Mouse (Mus musculus): ENCODE measurements around the gene Crebl2. TPM values are rescaled to one million over a fixed set of nuclear protein-coding genes. Genes with fewer than 3 reads are reported as not detected.

Crebl2 gene
- polyA plus RNA-seq (2014; fragmentation: Nextera tagmentation; extraction: Ambion mirVana): 1.9 and 2.0 TPM in 2 replicates

DNA sequence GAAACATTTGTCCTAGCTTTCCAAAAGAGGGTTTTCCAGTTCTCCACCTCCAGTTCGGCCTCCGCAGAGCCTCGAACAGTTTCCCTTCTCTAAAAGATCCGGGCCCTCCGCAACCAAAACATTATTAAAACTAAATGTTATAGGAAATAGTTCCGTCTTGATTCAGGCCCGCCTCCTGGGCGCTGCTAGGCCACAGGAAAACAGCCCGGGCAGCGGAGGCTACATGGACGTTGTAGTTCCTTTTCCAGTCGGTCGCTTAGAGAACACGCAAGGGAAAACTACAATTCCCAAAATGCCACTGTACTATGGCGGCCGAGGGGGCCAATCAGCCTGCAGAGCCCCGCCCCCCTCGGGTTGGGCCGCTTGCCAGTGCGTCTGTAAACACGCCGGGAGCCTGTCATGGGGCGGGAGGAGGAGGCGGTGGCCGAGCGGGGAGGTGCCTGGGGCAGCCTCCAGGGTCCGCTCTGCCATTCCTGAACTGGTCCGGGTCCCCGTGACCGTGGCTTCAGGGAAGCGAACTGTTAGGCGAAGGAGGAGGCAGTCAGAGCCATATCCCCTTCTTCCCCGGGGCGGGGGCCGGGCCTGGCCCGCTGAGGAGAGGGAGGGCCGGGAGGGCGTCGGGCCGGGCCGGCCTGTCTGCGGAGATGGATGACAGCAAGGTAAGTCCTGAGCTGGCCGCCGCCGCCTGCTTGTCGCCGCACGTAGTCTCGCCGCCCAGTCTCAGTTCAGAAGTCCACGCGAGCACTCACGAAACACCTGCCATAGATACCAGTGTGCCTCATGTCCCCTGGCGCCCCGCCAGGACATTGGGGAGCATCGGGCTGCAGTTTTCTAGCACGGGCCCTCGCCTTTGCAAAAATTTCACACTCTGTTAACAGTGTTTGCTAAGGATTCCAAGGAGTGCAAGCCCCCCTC, at the start of gene Crebl2:
Crebl2 (plus strand) TSS at position 369 of the 915 bp plus-strand sequence.
- H3K27ac ChIP-seq (replicated peaks; ENCODE audit: low read depth, low read length): peak within 1 kb of the TSS; percentile 95

DNA sequence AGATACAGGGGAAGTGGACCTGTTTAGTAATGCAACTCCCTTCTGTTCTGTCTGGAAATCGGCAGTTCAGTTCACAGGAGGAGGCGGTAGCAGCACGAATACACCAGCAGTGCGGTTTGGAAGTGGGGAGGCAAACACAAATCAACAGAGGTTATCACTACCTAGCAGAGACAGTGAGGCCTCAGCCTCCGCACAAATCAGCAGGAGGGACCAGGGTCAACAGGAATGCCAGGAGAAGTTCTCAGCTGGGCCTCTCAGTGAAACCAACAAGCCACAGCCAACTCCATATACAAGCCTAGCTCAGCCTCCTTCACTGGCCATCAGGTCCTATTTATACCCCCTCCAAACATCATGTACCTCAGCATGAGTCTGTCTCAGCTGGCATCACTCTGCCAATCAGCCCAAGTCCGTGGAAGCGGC, 48.5 kb upstream of the Crebl2 start:
- 83% methylated on average over 7 of the region's 7 CpGs for WGBS
- 0 out of 2 replicates have a peak, but pooled peaks cover 7% of the 10 kb centered on the region for H3K36me3 ChIP-seq (ENCODE audit: control insufficient read depth, insufficient read depth, low read length)
- no peaks in the 10 kb centered on the region for H3K4me1 ChIP-seq (ENCODE audit: control insufficient read depth, insufficient read depth, low read length)
- no peak for DNase-seq (ENCODE audit: low spot score)
- H3K27ac ChIP-seq (replicated peaks; ENCODE audit: low read depth, low read length): no peak overlapping the region
- no peak overlapping the region for H3K9ac ChIP-seq (ENCODE audit: low read depth, low read length)
- no peak for ATAC-seq (ENCODE audit: low read depth)
- H3K9me3 ChIP-seq (ENCODE audit: control insufficient read depth, low read length): no peaks in the 10 kb centered on the region
- no peaks in the 10 kb centered on the region for H3K27me3 ChIP-seq (replicated peaks; ENCODE audit: control insufficient read depth, insufficient read depth, low read length)
- no peak overlapping the region for H3K4me2 ChIP-seq (ENCODE audit: low read depth, low read length)
- H3K4me3 ChIP-seq (ENCODE audit: low read depth, low read length): no peak overlapping the region

More for the DNA sequence above, at the start of gene Crebl2:
- DNase-seq (ENCODE audit: low spot score) (peak; percentile 100), ATAC-seq (ENCODE audit: low read depth) (peak; percentile 99)
- under 1% methylated on average over 40 of the region's 58 CpGs for WGBS
- no peaks in the 10 kb centered on the region for H3K9me3 ChIP-seq (ENCODE audit: control insufficient read depth, low read length)
- no peaks in the 10 kb centered on the region for H3K27me3 ChIP-seq (replicated peaks; ENCODE audit: control insufficient read depth, insufficient read depth, low read length)
- peak within 1 kb of the TSS; percentile 84 for H3K4me2 ChIP-seq (ENCODE audit: low read depth, low read length)
- H3K9ac ChIP-seq (ENCODE audit: low read depth, low read length): peak within 1 kb of the TSS; percentile 87
- peaks cover 9% of the 10 kb centered on the region; the same call in 1 of the 2 replicates for H3K4me1 ChIP-seq (ENCODE audit: control insufficient read depth, insufficient read depth, low read length)
- H3K4me3 ChIP-seq (ENCODE audit: low read depth, low read length): peak within 1 kb of the TSS; percentile 79
- H3K36me3 ChIP-seq (ENCODE audit: control insufficient read depth, insufficient read depth, low read length): no peaks in the 10 kb centered on the region

DNA sequence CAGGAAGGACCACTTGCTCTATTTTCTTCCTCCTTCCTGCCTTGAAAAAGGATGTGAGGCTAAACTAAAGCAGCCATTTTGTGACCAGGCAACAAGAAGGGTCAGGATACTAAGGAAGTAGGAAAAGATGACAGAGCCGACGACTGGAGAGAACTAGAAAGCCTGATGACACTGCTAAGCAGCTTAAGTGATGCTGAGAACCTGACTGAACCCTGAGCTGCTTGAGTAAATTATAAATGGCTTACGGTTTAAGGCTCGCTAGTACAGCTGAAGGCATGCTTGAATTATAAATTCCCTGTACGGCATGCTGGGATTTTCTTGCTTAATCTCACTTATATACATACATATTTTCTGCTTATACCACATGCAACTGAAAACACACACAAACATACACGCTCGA, 47.1 kb upstream of the Crebl2 start:
- Histone ChIP-seq H3K36me3 (ENCODE audit: control insufficient read depth, insufficient read depth, low read length) (0 out of 2 replicates have a peak, but pooled peaks cover 7% of the 10 kb centered on the region), H3K9ac (ENCODE audit: low read depth, low read length) (no peak overlapping the region), H3K4me3 (ENCODE audit: low read depth, low read length) (no peak overlapping the region), H3K27me3 (replicated peaks; ENCODE audit: control insufficient read depth, insufficient read depth, low read length) (no peaks in the 10 kb centered on the region), H3K9me3 (ENCODE audit: control insufficient read depth, low read length) (no peaks in the 10 kb centered on the region), H3K27ac (replicated peaks; ENCODE audit: low read depth, low read length) (no peak overlapping the region), H3K4me1 (ENCODE audit: control insufficient read depth, insufficient read depth, low read length) (no peaks in the 10 kb centered on the region), H3K4me2 (ENCODE audit: low read depth, low read length) (no peak overlapping the region)
- DNase-seq (ENCODE audit: low spot score) (no peak), ATAC-seq (ENCODE audit: low read depth) (no peak)
- 91% methylated on average over 7 of the region's 7 CpGs for WGBS

DNA sequence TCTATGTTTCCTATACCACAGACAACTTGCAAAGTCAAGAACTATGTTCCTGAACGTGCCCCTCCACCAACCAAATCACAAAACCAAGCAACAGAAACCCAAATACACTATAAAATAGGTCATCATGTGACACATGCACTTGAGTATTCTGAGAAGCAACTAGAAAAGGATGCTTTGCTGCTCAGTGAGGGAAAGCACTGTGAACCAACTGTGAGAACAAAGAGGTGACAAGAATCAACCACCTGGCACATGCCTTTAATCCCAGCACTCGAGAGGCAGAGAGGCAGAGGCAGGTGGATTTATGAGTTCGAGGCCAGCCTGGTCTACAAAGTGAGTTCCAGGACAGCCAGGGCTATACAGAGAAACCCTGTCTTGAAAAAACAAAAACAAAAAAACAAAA, 43.5 kb upstream of the Crebl2 start:
- H3K27me3 ChIP-seq (replicated peaks; ENCODE audit: control insufficient read depth, insufficient read depth, low read length): no peaks in the 10 kb centered on the region
- H3K9me3 ChIP-seq (ENCODE audit: control insufficient read depth, low read length): no peaks in the 10 kb centered on the region
- no peak overlapping the region for H3K4me2 ChIP-seq (ENCODE audit: low read depth, low read length)
- no peak overlapping the region for H3K27ac ChIP-seq (replicated peaks; ENCODE audit: low read depth, low read length)
- ATAC-seq (ENCODE audit: low read depth) (no peak), DNase-seq (ENCODE audit: low spot score) (no peak)
- H3K4me1 ChIP-seq (ENCODE audit: control insufficient read depth, insufficient read depth, low read length): peaks cover 5% of the 10 kb centered on the region
- H3K9ac ChIP-seq (ENCODE audit: low read depth, low read length): no peak overlapping the region
- H3K36me3 ChIP-seq (ENCODE audit: control insufficient read depth, insufficient read depth, low read length): 0 out of 2 replicates have a peak, but pooled peaks cover 5% of the 10 kb centered on the region
- WGBS: 74% methylated on average over 3 of the region's 3 CpGs
- no peak overlapping the region for H3K4me3 ChIP-seq (ENCODE audit: low read depth, low read length)

DNA sequence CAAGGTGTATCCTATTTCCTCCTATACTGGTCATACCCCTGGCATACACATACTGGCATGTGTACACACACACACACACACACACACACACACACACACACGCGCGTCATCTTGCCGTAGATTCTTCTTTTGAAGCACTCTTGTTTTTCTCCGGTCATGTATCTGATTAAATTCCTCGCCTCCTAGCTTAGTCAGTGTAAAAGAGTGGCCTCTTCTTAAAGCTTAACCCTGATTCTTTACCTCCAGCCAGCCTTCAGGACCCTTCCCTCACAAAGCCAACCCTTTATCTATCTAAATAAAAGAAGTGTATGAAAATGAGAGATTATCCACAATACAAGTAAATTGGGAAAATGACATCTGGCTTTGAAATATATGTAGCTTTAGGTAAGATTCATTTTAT, 40.9 kb upstream of the Crebl2 start:
- no peak for ATAC-seq (ENCODE audit: low read depth)
- H3K4me2 ChIP-seq (ENCODE audit: low read depth, low read length): no peak overlapping the region; the same call in 1 of the 2 replicates
- peaks cover 5% of the 10 kb centered on the region for H3K4me1 ChIP-seq (ENCODE audit: control insufficient read depth, insufficient read depth, low read length)
- no peaks in the 10 kb centered on the region for H3K36me3 ChIP-seq (ENCODE audit: control insufficient read depth, insufficient read depth, low read length)
- no peak overlapping the region for H3K4me3 ChIP-seq (ENCODE audit: low read depth, low read length)
- no peak for DNase-seq (ENCODE audit: low spot score)
- 69% methylated on average over 6 of the region's 6 CpGs for WGBS
- H3K27ac ChIP-seq (replicated peaks; ENCODE audit: low read depth, low read length): no peak overlapping the region
- no peaks in the 10 kb centered on the region for H3K9me3 ChIP-seq (ENCODE audit: control insufficient read depth, low read length)
- no peaks in the 10 kb centered on the region for H3K27me3 ChIP-seq (replicated peaks; ENCODE audit: control insufficient read depth, insufficient read depth, low read length)
- no peak overlapping the region for H3K9ac ChIP-seq (ENCODE audit: low read depth, low read length)

DNA sequence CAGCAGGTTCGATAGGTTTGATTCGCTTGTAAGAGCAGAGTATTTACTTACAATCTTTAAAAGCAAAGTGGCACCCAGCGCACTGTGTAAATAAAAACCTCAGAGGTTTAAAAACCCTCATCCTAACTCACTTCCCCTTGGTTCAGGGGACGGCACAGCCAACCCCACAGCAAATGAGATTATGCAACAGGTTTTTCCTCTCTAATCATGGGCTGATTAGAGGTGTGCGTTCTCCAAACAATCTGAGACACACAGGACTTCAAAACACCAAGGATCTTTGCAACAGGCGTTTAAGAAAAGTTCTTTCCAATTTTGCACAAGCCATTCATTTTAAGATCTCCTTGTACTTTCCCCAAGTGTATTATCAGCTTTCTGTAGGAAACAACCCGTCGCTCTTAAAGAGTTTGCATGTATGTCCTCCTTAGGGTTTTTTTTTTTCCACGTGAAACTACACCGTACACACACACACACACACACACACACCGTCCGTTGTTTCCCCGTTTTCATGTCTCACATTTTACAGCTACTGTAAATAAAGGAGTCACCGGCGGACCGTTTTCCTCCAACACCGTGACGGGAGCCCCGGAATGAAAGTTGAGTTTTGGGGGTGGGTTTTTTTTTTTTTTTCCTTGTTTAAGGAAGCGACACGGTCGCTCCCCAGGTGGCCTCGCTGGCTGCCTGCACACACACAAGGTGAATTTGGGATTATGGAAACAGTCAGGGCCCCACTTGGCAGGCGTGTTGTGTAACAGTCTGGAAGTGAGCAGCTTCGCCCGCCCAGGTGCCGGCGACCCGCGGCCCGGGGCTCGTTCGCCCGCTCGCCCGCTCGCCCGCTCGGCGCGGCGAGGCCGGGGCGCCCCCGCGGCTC, 38.5 kb upstream of the Crebl2 start:
- peaks cover 5% of the 10 kb centered on the region for H3K4me1 ChIP-seq (ENCODE audit: control insufficient read depth, insufficient read depth, low read length)
- no peaks in the 10 kb centered on the region for H3K36me3 ChIP-seq (ENCODE audit: control insufficient read depth, insufficient read depth, low read length)
- DNase-seq (ENCODE audit: low spot score): peak; percentile 59
- H3K4me2 ChIP-seq (ENCODE audit: low read depth, low read length): peak overlapping the region; percentile 52
- H3K9ac ChIP-seq (ENCODE audit: low read depth, low read length): peak overlapping the region; percentile 97
- no peak for ATAC-seq (ENCODE audit: low read depth)
- peak overlapping the region; percentile 76 for H3K4me3 ChIP-seq (ENCODE audit: low read depth, low read length)
- peak overlapping the region; percentile 99 for H3K27ac ChIP-seq (replicated peaks; ENCODE audit: low read depth, low read length)
- no peaks in the 10 kb centered on the region for H3K27me3 ChIP-seq (replicated peaks; ENCODE audit: control insufficient read depth, insufficient read depth, low read length)
- under 1% methylated on average over 33 of the region's 46 CpGs for WGBS
- no peaks in the 10 kb centered on the region for H3K9me3 ChIP-seq (ENCODE audit: control insufficient read depth, low read length)

DNA sequence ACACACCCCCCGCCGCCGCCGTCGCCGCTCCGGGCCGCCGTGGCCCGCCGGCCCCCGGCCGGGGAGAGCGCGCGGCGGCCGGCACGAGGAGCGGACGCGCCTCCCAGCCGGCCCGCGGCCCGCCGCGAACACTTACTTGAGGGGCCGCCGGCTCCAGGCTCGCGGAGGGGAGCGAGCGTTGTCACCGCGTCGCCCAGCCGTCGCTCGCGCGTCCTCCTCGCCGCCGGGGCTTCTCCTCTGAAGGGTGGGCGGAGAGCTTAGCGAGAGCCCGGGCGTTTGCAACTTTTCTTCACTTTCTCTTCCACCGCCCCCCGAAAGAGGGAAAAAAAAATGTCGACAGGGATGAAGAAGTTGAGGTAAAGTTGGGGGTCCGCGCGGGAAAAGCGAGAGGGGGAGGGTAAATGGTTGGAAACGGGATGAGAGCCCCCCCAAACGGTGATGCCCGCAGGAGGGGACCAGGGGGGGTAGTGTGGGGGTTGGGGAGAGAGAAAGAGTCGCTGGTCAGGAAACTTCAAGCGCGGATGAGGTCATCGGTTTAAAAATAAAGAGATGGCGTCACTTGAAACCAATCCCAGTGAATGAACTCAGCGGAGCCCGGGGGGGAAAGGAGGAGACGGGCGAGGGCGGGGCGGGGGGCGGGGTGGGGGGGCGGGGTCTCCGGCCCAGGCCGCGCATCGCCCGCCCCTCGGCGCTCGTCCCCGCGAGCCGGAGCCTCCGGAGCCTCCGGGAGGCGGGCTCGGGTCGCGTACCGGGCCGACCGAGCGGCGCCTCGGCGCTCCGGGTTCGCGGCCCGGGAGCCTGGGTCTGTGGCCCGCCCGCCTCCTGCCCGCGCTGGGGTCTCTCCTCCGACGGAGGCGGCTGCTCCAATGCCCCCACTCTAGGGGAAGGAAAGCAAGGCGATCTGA, 37.6 kb upstream of the Crebl2 start, which contains the start of gene Dusp16:
Dusp16 (minus strand) TSS at position 485 of the 905 bp plus-strand sequence.
- WGBS: 1% methylated on average over 40 of the region's 108 CpGs
- H3K36me3 ChIP-seq (ENCODE audit: control insufficient read depth, insufficient read depth, low read length): no peaks in the 10 kb centered on the region
- no peaks in the 10 kb centered on the region for H3K9me3 ChIP-seq (ENCODE audit: control insufficient read depth, low read length)
- H3K9ac ChIP-seq (ENCODE audit: low read depth, low read length): peak within 1 kb of the TSS; percentile 97
- peak; percentile 98 for DNase-seq (ENCODE audit: low spot score)
- peak within 1 kb of the TSS; percentile 52 for H3K4me2 ChIP-seq (ENCODE audit: low read depth, low read length)
- ATAC-seq (ENCODE audit: low read depth): peak; percentile 86
- H3K27me3 ChIP-seq (replicated peaks; ENCODE audit: control insufficient read depth, insufficient read depth, low read length): no peaks in the 10 kb centered on the region
- H3K4me3 ChIP-seq (ENCODE audit: low read depth, low read length): peak within 1 kb of the TSS; percentile 76
- peaks cover 5% of the 10 kb centered on the region for H3K4me1 ChIP-seq (ENCODE audit: control insufficient read depth, insufficient read depth, low read length)
- H3K27ac ChIP-seq (replicated peaks; ENCODE audit: low read depth, low read length): peak within 1 kb of the TSS; percentile 99
